Mouse (Mus musculus) testis, adult 2 months (tissue): ENCODE measurements around the gene Akt2. TPM values are rescaled to one million over a fixed set of nuclear protein-coding genes. Genes with fewer than 3 reads are reported as not detected.

Experiments used
- H3K27ac ChIP-seq: fragments of 200-500 bp; 2 replicates; pipeline ENCODE4 v1.5.1; 2012; ENCODE audit warnings: low read depth, low read length; ENCODE audit not compliant: control insufficient read depth, insufficient read depth
- H3K27me3 ChIP-seq: fragments of 200-500 bp; 2 replicates; pipeline ENCODE4 v1.6.1; 2012; ENCODE audit warnings: mild to moderate bottlenecking, low read length, moderate library complexity; ENCODE audit not compliant: control insufficient read depth, insufficient read depth
- H3K36me3 ChIP-seq: fragments of 200-500 bp; 2 replicates; pipeline ENCODE4 v1.6.1; 2012; ENCODE audit warnings: mild to moderate bottlenecking, low read length; ENCODE audit not compliant: control insufficient read depth, insufficient read depth
- H3K4me1 ChIP-seq: fragments of 200-500 bp; 2 replicates; pipeline ENCODE4 v1.6.1; 2012; ENCODE audit warnings: low read length; ENCODE audit not compliant: control insufficient read depth, insufficient read depth
- H3K4me3 ChIP-seq: fragments of 200-500 bp; 2 replicates; pipeline ENCODE4 v1.5.1; 2012; ENCODE audit warnings: low read depth, mild to moderate bottlenecking, low read length, moderate library complexity, mixed read lengths; ENCODE audit not compliant: control insufficient read depth
- CTCF ChIP-seq: fragments of 200-500 bp; IDR thresholded peaks from 2 replicates; pipeline ENCODE4 v1.5.1; 2012; ENCODE audit warnings: low read depth, mild to moderate bottlenecking, inconsistent platforms, low read length, moderate library complexity; ENCODE audit not compliant: control insufficient read depth, insufficient read depth, insufficient replicate concordance
- POLR2A ChIP-seq: fragments of 200-500 bp; IDR thresholded peaks from 2 replicates; pipeline ENCODE4 v1.6.1; 2012; ENCODE audit warnings: low read depth, mild to moderate bottlenecking, inconsistent platforms, low read length, moderate library complexity; ENCODE audit not compliant: control insufficient read depth
- polyA plus RNA-seq: library from polyadenylated mRNA; depleted of rRNA; stranded (reverse); fragments of >200 nt; gene quantifications from 2 replicates; pipeline ENCODE4 v1.2.3, GENCODE M21; 2012

Akt2 gene
- polyA plus RNA-seq, 1 experiment: 58.7 TPM

GRCm38 (mm10) chr7:27592217-27592929, 1.0 kb downstream of the Akt2 start:
- Histone ChIP-seq H3K4me3 (peak overlapping the region; percentile 93), H3K4me1 (peaks cover 12% of the 10 kb centered on the region), H3K27ac (peak overlapping the region; percentile 92), H3K27me3 (no peaks in the 10 kb centered on the region), H3K36me3 (no peaks in the 10 kb centered on the region)
- TF ChIP-seq POLR2A: no peak
- TF ChIP-seq CTCF: no peak

DNA sequence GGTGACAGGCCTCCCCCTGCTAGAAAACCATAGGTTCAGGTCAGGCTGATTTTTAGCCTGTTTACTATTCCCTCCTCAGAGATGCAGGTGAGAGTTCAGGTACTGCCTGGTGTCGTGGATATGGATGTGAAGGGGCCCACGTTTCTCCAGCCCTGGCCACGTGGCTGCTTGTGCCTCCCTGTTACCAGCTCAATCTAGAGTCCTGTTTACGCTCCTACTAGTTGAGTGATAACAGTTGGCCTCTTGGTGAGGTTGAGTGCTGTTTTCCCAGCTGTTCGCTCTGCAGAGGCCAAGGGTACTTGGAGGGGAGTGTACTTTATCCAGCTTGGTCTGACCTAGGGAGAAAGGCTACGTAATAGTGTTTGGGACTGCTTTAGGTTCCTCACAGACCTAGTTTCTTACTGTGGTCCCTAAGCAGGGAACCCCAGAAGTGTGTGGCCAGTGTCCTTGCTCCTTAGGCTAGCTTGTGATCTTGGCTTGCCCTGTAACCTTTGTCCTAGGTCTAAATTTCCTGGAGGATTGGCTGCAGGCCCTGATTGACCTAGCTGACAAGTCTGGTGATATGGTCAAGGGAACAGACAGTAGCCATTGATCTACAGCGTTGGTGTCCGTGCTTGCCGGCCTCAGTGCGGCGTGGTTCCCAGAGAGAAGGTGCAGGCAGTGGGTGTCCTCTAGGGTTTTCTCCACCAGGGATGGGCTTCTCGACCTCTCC, 1.7 kb downstream of the Akt2 start:
- Histone ChIP-seq H3K27me3 (no peaks in the 10 kb centered on the region), H3K36me3 (no peaks in the 10 kb centered on the region), H3K27ac (peak overlapping the region; percentile 45; the same call in 1 of the 2 replicates), H3K4me3 (peak overlapping the region; percentile 93), H3K4me1 (peaks cover 16% of the 10 kb centered on the region)
- TF ChIP-seq CTCF: no peak
- TF ChIP-seq POLR2A: no peak

GRCm38 (mm10) chr7:27596586-27597503, 5.5 kb downstream of the Akt2 start:
- no peak overlapping the region for H3K4me3 ChIP-seq

GRCm38 (mm10) chr7:27598053-27598452, 6.7 kb downstream of the Akt2 start:
- Histone ChIP-seq H3K4me3 (no peak overlapping the region), H3K4me1 (peaks cover 18% of the 10 kb centered on the region), H3K36me3 (no peaks in the 10 kb centered on the region), H3K27me3 (no peaks in the 10 kb centered on the region), H3K27ac (no peak overlapping the region)
- TF ChIP-seq CTCF (no peak), POLR2A (no peak)

More at GRCm38 (mm10) chr7:27596586-27597503, 5.5 kb downstream of the Akt2 start:
- H3K27me3 ChIP-seq: no peaks in the 10 kb centered on the region
- H3K36me3 ChIP-seq: no peaks in the 10 kb centered on the region
- H3K27ac ChIP-seq: peak overlapping the region; percentile 26; the same call in 1 of the 2 replicates
- no peak for TF ChIP-seq CTCF
- TF ChIP-seq POLR2A: no peak
- peaks cover 18% of the 10 kb centered on the region for H3K4me1 ChIP-seq

DNA sequence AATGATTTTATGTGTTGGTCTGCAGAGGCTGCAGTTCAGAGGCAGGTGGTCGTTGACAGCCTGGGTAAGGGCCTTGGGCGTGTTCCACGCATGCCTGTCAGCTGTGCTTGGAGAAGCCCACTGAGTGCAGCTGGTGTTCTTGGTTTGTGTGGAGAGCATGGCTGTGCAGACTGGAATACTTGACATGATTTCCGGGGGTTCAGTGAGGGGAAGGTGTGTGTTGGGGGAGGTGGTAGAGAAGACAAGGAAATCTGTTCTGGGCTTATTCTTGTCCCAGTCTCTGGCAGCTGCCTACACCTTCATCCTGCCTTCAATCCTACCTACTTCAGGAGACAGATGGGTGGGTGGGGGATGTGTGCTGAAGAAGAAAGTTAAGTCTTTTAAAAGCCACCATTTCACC, 10.3 kb downstream of the Akt2 start:
- H3K4me1 ChIP-seq: peaks cover 21% of the 10 kb centered on the region
- no peaks in the 10 kb centered on the region for H3K36me3 ChIP-seq
- H3K4me3 ChIP-seq: no peak overlapping the region
- no peak for TF ChIP-seq POLR2A
- TF ChIP-seq CTCF: no peak
- no peak overlapping the region for H3K27ac ChIP-seq
- no peaks in the 10 kb centered on the region for H3K27me3 ChIP-seq

DNA sequence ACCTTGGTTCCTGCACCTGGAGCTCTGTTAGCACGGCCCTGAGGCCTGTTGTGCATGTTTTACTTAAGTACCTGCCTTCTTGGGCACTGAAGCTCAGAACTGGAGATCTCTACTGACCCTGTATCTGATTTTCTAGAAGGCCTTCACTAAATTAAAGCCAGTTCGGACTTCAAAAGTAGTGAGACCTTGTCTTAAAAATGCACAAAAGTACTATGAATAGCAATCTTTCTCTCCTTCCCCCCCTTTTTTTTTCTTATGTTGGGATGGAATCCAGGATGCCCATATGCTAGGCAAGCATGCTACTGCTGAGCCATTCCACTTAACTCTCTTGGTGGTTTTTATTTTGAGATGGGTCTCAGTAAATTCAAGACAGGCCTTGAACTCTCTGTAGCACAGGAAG, 10.8 kb downstream of the Akt2 start:
- H3K4me1 ChIP-seq: peaks cover 18% of the 10 kb centered on the region
- no peak overlapping the region; the same call in 1 of the 2 replicates for H3K27ac ChIP-seq
- no peaks in the 10 kb centered on the region for H3K27me3 ChIP-seq
- no peaks in the 10 kb centered on the region for H3K36me3 ChIP-seq
- no peak for TF ChIP-seq POLR2A
- no peak for TF ChIP-seq CTCF
- H3K4me3 ChIP-seq: no peak overlapping the region
